Mouse (Mus musculus): ENCODE measurements around the gene Hapln2.

Gene Hapln2

DNA sequence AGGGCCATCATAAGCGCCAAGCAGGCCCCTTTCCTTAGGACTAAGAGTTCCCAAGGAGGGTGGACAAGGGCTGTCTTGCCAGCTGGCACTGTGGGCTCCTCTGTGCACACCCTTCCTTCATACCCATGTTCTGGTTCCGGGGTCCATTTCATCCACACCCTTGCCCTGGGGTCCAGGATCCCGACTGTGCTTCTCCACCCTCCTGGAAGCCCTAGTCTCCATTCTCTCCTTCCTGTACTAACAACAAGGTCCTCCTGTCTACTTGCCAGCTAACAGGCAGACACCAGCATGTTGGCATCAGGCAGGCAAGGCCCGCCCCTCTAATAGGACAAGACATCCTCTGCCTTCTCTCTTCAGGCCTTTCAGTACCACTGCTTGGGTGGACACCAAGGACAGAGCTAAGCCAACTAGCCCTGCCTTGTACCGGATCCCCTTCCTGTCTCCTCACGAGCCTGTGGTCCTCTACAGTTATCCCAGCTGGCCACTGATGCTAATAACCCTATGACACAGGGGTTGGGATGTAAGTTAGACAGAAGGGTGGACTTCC lies 46.1 kb downstream of the Hapln2 start:
- DNase-seq (ENCODE audit: low read depth), result no peak

GRCm38 (mm10) chr3:87980728-87981127 lies 46.7 kb downstream of the Hapln2 start:
- no peak for DNase-seq (ENCODE audit: low read depth)

- DNase-seq (ENCODE audit: low read depth), result no peak
Measured at GRCm38 (mm10) chr3:87980085-87980484, 47.3 kb downstream of the Hapln2 start.

DNA sequence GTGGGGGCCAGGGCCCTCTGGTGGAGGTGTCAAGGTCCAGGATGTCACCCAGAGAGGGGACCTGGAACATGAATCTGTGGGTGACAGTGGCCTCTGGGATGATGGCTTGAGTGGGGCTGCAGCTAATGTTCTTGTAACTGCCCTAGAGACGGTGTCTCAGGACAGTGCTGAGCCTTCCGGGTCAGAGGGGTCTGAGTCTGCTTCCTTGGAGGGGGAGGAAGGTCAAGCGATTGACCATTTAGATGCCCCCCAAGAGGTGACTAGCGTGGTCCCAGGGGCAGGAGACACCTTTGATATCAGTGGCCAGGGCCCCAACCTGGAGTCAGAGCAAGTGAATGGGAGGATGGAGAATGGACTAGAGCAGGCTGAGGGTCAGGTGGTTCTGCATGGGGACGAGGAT lies 47.9 kb downstream of the Hapln2 start:
- DNase-seq (ENCODE audit: low read depth), result no peak

DNA sequence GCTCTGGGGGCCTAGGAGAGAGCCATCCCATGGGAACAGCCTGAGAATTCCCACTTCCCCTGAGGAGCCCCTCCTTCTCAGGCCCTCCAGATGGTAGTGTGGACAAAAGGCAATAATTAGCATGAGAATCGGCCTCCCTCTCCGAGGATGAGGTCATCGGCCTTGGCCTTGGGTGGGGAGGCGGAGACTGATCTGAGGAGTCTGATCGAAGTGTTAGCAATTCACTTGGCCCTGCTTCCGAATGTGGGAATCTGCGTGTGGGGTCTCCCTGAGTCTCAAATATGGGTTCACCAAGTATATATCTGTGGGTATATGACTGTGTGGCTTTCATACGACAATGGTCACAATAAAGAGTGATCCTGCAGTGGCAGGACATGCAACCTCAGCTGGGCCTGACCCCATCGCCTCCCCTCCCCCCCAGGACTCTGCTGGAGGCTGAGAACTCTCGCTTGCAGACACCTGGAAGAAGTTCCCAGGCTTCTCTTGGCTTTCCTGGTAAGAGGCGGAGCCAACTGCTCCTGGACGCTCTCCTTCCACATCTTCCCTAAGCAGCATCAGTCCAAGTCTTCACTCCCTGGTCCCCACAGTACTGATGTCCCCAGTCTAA lies 52.9 kb downstream of the Hapln2 start:
- DNase-seq (ENCODE audit: low read depth), result no peak

DNA sequence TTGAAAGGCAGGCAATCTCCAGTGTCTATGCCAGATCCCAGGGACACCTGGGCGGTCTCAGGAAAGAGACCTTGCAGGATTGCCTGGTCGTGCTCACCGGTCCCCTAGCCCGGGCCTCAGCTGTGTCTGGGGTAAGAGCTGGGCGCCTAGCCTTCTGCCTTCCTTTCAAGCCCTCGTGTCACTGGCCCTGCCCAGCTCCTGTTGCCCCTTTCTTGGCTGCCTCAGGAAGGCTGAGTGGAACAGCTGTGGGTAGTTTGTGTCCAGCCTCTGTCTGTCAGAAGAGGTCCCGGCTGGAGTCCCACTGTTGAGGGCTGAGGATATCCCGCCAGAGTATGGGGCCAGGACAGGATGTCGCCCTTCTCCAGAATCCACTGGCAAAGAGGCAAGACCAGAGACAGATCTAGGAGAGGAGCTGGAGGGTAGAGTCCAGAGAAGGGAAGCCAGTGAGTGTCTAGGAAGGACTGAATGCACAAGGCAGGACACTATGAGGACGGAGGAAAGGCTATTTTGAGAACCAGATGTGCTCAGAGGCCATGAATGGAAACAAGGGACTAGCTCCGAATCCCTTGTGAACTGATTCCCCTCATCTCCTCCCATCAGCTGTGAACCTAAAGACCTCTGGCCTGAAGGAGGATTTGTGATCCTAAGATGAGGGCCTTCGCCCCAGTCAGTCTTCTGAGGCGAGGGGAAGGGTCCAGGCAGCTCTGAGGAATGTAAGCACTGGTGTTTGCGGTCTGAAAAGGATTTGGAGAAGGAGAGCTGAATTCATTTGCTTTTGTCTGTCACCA lies 53.6 kb downstream of the Hapln2 start:
- no peak for DNase-seq (ENCODE audit: low read depth)

DNA sequence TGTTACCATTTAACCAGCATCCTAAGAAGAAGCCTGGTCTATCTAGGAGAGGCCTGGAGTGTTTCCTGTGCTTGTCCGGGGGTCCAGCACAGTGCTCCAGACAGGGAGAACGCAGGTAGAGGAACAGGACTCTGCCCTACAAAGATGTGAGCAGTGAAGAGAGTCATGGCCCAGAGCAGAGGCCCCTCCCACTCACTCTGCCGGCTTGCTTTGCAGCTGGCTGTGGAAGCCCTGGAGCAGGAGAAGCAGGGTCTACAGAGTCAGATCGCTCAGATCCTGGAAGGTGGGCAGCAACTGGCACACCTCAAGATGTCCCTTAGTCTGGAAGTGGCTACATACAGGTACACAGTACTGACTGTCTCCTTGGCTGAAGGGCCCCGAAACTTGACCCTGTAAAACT lies 54.6 kb downstream of the Hapln2 start:
- no peak for DNase-seq (ENCODE audit: low read depth)

DNA sequence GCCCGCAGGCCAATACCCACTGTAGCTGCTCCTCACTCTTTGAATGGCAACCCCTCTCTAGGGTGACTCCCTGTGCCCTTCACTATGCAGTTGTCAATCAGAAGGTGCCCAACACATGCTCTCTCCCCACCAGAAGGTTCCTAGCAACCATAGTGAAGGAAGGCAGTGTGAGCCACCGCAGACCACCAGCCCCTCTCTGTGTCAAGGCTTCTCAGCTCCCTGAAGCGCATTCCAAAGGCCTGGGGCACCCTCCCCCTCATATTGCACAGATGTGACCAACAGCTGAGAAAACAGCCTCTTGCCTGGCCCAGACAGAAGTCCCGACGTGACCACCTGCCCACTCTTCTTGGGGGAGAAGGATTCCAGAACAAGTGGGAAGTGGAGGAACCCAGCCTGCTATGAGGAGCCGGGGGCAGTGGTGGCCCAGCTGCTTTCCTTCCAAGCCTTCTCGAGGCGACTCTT lies 55.1 kb downstream of the Hapln2 start:
- no peak for DNase-seq (ENCODE audit: low read depth)
